Mouse (Mus musculus) ovary, postnatal 14 days (tissue): Measurements from ENCODE around the gene Cox11.

Source experiments
- DNase-seq: peaks from one replicate; pipeline ENCODE4 v3.0.0; 2022; ENCODE audit warnings: low spot score

Cox11 gene

GRCm38 (mm10) chr11:90637440-90638311 lies at the start of gene Cox11, which contains the start of gene Stxbp4:
Gene Cox11, plus strand, starts transcription at chr11:90638173.
Gene Stxbp4, minus strand, starts transcription at chr11:90638084.
- DNase-seq, result peak; percentile 88

DNA sequence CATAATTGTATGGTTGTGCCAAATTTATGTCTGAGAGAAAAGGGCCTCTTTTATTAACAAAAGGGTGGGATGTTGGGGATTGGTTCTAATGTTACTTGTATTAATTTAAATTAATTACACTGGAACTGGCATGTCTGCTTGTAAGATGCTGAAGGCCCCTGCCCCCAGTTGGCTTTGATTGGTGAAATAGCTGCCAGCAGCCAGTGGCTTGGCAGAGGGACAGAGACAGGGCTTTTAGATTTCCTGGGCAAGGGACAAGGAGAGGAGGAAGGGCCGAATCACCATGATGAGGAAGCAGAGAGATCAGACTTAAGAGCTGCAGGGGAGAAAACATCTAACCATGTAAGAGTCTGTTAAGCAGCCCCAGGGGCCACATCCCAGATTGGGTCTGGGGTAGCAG lies 47.0 kb upstream of the Cox11 start:
- DNase-seq, result no peak

- DNase-seq, result no peak
These were observed 42.1 kb upstream of the Cox11 start for GRCm38 (mm10) chr11:90595826-90596225.

DNA sequence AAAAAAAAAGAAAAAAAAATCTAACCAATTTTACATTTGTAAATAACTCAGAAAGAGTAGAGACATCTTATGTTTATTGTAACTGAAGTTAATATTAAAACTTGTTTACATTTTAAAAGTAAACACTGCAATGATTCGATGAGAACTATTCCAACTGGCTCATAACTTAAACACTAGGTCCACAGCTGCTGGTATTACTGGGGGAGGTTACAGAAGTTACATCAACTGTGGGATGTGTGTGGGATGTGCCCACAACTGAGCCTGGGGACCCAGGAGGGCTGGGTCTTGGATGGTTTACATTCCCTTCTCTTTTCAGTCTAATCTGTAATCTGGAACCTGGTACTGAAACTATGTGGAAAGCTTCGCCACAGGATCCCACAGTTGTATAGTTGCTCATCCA lies 34.9 kb upstream of the Cox11 start:
- DNase-seq, result no peak

- no peak for DNase-seq
These were observed 25.9 kb upstream of the Cox11 start for GRCm38 (mm10) chr11:90612118-90612517.

- DNase-seq, result no peak
These were observed 23.2 kb upstream of the Cox11 start for GRCm38 (mm10) chr11:90614743-90615142.

DNA sequence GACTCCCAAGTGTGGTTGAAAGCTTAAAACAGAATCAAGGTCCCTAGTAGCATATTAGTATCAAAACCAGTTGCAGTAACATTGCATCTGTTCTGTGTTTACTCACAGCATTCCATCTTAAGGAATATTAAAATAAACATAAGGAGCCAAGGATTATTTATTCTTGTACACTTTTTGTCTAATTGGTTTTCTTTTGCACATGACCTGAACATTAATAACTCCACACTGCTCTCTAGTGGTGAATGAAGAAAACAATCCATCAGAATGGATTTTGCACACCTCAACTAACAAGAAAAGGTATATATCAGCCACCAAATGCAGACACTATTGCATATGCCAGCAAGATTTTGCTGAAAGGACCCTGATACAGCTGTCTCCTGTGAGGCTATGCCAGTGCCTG lies 21.5 kb upstream of the Cox11 start:
- DNase-seq, result no peak

DNA sequence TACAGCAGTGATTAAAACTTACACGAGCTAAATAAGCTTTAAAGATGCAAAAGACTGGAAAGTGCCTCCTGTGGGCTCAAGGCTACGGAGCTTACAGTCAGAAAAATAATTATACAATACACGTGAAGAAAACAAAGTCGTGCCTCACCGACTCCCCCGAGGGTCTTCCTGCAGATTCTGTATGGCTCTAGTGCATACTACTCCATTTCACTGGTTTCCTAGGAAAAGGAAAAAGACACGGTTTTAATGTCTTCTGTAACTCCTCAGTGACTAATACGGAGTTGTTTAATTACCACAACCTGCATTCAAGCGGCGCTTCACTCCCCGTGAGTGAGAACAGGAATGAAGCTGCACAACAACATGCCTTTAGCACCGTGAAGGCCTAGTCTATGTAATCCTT lies 15.9 kb upstream of the Cox11 start:
- DNase-seq, result no peak

GRCm38 (mm10) chr11:90622500-90622899 lies 15.5 kb upstream of the Cox11 start:
- no peak for DNase-seq

GRCm38 (mm10) chr11:90623477-90623876 lies 14.5 kb upstream of the Cox11 start:
- DNase-seq, result peak; percentile 36

DNA sequence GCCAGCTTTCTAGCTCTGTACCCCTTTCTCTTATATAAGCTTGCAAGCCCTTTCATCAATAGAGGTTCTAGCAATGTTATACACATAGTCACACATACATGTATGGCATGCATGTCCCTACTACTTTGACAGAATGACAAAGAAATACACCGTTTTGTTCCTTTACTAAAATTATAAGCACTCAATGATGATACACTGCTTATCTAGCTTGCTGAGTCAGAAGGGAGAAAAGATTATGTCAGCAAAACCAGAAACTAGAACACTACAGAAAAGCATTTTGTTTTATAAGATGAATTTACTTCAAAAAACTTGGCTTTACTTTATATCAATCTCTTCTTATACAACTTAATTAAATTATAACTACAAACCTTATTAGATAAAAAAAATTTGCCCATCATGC lies 12.8 kb upstream of the Cox11 start:
- no peak for DNase-seq

GRCm38 (mm10) chr11:90627751-90628150 lies 10.2 kb upstream of the Cox11 start:
- no peak for DNase-seq

GRCm38 (mm10) chr11:90632480-90632879 lies 5.5 kb upstream of the Cox11 start:
- DNase-seq, result no peak

DNA sequence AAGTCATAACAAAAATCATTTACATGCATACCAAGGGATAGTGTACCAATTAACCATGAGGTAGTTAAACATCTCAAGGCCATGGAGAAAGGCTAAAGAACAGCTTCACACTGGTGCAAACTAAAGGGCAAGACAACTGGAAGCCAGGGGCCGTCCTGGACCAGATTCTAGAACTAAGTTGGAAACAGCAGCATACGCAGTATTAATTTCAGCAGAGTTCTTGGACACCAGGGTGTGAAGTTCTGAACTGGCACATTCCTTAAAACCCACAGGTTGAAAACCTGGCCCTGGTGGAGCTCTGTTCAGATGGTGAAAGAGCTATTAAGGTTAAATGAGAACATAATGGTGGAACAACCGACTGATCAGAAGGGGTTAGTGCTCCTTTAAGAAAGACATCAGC lies 3.3 kb upstream of the Cox11 start:
- DNase-seq, result no peak

- DNase-seq, result peak; percentile 22
These were observed 398 bp downstream of the Cox11 start for GRCm38 (mm10) chr11:90638312-90638830.

DNA sequence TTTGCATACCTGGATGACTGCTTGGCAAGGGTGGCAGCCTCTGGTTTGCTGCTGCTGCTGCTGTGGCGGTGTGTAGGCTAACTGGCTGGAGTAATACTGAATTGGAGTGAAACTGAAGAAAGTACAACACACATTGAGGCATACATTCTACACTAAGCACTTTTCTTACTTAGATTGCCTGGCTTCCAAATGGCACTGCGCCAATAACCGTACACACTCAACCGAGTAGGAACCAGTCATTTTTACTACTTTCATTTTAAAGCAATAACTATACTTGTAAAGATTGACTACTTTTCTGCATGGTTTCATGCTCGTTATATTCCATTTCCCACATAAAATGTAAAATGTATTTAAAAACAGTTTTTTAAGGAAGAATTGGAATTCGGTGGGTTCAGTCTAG lies 11.8 kb downstream of the Cox11 start:
- no peak for DNase-seq

DNA sequence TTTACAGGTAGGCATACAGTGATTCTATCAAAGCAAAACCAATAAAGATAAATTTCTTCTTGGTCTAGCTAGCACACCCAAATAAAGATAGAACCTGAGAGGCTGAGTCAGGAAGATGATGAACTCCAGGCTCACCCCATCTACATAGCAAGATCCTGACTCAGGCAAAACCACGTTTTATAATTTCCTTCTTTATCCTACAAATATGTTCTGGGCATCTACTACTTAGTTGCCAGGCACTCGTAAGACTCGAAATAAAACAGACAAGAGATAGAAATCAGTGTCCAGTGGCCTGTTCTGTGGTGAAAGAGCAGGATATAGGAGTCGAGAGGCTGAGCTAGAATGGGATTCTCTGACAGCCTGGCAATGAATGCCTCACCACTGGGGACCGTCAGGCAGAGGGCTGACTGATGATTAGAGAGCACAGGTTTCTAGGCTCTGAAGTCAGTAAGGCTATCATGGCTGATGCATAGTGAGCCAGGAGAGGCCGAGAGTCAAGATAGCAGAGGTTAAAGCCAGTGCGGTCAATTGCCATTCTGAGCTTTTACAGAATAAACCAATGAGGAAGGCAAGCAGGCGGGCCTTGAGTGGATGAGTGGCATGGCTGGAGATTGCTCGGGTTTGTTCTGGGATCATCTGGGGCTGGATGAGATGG lies 12.4 kb downstream of the Cox11 start:
- no peak for DNase-seq

DNA sequence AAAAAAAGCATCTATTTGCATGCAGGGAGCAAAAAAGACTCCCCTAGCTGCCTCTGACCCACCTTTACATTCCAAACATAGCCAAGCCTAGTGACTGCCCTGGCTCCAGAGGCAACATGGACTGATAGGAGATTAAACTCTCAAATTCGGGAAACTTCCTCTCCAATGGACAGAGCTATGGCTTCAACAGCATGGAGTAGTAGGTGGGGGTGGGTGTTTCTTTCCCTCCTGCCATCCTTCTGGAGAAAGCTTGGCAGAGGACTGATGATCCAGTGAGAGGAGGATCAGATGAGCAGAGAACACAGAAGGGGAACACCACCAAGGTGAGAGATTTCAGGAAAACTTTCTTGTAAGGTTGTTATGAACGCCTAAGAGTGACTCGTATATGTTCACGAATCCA lies 14.6 kb downstream of the Cox11 start:
- DNase-seq, result no peak

DNA sequence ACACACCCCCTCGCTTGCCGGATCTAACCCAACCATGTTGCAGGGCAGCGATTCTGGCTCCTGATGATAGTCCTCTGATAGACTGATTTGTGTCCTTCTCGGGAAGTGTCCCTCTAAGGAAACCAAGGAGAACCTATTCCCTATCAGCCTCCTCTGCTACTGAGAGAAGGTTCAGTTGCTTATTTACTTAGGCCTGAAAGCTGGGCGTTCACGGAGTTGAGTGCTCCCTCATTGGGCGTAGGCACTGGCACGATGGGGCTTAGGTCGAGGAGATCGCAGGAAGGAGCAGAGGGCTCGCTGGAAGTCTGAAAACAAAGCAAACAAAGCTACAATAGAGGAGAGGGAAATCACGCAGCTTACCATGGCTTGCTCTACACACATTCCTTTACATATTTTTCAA lies 19.6 kb downstream of the Cox11 start:
- no peak for DNase-seq

GRCm38 (mm10) chr11:90660662-90661061 lies 22.7 kb downstream of the Cox11 start:
- no peak for DNase-seq

DNA sequence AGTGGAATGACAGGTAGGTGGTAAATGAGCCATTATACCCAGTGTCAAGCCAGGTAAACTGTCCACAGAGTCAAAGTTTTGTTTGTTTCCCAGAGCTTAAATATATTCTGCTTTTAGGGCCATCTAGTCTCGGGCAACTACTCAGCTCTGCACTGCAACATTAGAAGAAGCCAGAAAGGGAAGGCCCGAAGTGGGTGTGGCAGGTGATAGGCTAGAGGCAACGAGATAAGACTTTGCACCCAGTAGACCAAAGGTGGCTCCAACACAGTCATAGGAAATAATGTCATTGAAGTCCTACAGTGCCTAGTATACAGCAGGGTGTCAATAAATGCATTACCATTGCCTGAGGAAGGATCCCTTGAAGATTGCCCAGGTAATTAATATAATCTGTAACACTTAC lies 25.1 kb downstream of the Cox11 start:
- no peak for DNase-seq

- DNase-seq, result no peak
These were observed 25.8 kb downstream of the Cox11 start for GRCm38 (mm10) chr11:90663618-90664297.
